Mouse (Mus musculus): ENCODE results near the gene Lyve1.

- TF ChIP-seq POLR2A (IDR thresholded peaks at IDR 0.05; ENCODE audit: control insufficient read depth, extremely low read depth, insufficient read depth, low read length, poor library complexity) = no peak
- TF ChIP-seq CTCF (IDR thresholded peaks at IDR 0.05; ENCODE audit: borderline replicate concordance, control insufficient read depth, extremely low read depth, insufficient read depth, low read length, poor library complexity) = no peak
Observed at GRCm38 (mm10) chr7:110823076-110823475, 40.0 kb downstream of the Lyve1 start.
